Mouse (Mus musculus) c-Kit-positive CD71-negative TER-119-negative erythroid progenitor cells, embryonic 14.5 days (primary cell): ENCODE data around the gene Homer1.
A peak's percentile ranks its signal among the peaks of the same experiment; 100 is the strongest.

Experiments
- DNase-seq: peaks from one replicate; pipeline ENCODE4 v3.0.0-alpha.2; 2013; ENCODE audit warnings: low read depth

Gene Homer1

DNA sequence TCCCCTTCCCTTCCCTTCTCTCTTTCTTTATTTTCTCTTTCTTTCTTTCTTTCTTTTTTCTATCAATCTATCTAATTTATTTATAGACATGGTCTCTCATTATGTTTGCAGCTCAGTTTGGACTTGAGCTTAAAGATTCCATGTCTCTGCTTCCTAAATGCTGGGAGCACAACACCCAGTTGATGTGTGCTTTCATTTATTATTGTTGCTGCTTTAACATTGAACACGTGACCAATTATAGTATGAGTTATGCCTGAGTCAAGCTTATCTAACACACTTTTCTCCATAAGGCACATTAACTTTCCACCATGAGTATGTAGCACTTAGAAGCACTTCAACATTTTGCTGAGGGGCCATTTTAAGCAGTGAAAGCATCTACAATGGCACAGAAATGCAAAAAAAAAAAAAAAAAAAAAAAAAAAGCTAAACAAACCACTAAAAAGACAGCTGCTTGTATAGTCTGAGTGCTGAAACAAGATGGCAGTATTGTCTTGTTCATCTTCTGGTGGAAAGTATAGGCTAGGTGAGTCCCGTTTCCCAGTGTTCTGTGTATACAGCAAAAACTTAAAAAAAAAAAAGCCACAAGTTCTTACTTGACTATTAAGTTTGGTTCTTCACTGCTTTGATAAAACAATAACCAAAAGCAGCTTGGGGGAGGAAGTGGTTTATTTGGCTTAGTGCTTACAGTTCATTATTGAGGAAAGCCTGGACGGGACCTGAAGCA, 41.3 kb downstream of the Homer1 start:
- DNase-seq = no peak

DNA sequence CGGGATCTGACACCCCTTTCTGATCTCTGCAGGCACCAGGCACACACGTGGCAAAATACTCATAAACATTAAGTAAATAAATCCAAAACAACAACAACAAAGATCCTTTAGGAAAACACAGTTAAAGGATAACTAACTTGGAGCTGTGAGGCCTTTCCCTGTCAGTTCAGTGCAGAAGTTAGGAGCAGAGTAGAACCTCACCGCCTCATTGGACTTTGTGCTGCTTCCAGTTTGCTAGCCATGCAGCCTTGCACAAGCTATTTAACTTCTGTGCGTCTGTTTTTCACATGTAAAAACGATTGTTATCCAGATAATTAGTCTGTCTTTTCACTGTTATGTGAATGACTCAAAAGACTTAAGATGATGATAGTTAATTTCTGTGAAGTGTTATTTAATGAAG, 43.2 kb downstream of the Homer1 start:
- DNase-seq = no peak

DNA sequence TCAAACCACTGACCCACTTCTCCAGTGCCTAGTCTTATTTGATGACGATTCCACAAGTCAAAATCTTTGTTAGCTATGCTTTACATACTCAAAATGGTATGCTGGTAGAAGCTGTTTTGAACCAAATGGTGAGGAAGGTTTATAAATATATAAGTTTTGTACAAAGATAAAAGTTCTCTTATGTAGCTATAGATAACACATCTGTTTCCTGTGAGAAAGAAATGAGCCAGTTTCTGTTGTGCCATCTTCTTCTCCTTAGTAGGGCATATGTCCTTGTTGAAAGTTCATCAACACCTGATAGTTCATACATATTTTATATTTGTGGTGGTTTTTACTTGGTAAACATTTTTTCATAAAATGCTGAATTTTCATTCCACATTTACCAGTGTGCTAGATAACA, 45.0 kb downstream of the Homer1 start:
- no peak for DNase-seq

DNA sequence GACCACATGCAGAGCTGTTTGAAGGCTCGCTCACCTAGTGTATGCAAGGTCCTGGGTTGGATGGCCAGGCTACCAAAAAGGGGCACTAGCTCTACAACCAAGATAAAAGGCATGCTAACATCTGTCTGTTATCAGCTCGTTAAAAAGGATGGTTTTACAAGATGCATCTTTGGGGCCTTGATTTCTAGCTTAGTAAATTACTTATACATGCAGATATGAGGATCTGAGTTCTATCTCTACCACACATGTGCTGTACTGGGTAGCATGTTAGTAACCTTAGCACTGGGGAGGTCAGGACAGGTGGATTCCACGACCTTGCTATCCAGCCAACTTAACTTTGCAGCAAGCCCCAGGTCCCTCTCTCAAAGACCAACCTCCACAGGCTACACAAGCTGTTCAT, 46.4 kb downstream of the Homer1 start:
- DNase-seq = no peak

DNA sequence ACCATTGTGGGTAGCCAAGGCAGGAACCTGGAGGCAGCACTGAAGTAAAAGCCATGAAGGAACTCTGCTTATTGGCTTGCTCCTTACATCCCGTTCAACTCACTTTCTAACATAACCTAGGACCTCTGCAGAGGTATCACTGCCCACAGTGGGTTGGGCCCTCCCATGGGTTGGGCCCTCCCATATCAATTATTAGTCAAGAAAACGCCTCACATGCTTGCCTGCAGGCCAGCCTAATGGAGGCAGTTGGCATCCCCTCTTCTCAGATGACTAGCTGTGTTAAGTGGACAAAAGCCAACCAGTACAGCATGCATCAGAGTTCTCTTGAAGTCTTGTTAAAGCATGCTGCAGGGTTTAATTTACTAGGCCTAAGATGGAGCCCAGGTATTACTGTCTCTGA, 52.6 kb downstream of the Homer1 start:
- no peak for DNase-seq

DNA sequence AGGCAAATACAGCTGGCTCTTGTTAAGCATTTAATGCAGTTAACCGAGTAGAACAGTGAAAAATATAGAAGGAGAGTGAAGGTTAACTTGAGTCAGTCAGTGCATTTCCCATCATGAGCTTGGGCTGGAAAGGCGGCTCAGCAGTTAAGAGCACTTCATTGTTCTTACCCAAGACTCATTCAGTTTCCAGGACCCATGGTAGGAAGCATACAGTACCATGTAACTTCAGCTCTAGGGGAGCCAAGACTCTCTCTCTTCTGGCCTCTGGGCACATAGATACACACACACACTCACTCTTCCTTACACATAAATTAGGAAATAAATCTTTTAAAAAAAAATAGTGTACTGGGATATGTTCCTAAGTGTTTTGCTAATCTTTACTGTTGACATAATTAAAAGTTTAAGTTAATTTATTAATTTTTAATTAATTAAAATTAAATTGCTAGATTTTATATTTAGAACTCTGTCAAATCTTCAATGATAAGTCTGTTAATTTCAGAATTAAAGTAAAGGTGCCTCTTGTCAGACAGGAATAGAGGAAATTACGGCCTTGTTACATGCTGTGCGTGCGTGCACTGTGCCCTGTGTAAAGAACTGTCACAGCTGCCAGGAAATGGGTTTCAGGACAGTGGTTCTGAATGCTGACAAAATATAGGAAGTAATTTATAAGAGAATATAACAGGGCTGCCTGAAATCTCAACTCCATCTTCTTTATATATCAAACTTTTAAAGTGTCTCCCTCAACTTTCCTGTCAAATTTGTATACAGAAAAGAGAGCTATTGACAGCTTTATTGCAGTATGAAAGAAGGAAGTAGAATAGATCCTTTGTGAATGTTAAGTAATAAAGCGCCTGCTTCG, 55.2 kb downstream of the Homer1 start:
- DNase-seq = no peak

DNA sequence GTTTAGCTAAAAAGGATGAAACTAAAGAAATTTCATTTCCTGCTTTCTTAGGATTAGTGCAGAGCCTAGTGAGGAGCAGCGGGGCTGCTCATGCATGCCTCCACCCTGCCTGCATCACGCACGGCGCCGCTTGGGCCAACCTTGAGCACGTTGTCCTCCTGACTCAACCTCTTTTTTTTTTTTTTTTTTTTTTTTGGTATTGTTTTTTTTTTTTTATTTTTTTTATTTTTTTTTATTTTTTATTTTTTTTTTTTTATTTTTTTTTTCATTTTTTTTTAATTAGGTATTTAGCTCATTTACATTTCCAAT, 55.8 kb downstream of the Homer1 start:
- no peak for DNase-seq

DNA sequence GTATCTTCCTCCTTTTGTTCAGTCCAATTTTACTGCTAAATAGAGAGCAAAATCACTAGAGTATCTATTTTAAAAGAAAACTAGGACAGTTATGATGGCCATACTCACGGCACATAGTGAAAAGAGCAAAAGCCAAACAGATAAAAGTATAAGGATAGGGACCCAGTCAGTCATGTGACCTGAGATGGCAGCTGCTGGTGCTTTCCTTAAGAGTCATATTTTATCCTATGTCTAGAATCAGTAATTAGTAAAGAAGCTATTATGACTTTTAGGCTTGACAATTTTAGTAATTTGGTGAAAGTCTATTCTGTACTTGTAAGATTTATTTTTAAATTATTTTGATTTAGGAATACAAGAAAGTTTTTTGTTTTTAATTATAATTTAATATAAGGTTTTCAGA, 59.1 kb downstream of the Homer1 start:
- no peak for DNase-seq

DNA sequence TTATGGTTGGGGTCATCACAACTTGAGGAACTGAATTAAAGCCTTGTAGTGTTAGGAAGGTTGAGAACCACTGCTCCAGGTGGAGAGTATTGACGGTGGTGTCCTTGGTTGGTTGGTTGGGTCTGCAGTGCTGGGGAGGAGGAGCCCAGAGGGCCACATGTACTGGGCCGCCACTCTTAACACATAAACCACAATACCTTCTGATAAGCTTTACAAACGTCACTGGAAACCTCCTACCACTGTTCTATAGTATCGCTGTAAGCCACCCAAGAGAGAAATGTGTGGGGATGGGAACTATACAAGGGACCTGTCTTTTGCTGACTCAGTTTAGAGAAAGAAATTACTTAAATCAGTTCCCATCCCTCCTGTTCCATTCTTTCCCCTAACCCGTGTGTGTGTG, 68.1 kb downstream of the Homer1 start:
- DNase-seq = no peak

DNA sequence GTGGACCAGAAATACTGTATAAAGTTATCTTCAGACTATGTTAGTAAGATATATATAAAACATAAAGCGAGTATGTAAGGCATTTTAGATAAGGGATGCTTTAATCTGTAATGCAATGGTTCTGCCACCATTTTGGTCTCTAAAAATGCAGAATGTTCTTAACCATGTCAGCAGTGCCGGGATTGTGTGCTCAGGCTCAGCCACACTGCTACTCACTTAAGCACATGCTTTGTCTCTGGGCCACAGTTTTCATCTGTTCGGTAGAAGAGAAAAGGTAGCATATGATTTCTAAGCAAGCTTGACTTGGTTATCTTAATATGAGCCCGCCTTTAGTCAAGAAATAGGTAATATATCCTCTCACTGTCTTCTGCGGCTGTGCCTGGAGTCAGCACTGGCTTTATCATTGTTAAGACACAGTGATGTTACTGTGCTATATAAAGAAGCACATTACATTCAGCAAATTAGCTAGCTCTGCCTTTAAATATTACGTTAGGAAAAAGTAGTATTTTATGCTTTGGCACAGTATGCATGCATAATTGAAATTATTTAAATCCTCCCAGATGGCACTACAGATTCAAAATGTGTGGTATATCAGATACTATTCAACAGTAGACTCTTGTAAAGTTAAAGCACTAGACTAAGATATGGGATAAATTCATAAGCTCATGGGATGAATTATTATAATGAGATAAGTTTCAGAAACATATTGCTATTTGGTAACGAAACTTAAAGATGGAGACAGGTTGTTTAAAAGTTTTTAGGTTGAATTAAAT, 69.6 kb downstream of the Homer1 start:
- DNase-seq = no peak

DNA sequence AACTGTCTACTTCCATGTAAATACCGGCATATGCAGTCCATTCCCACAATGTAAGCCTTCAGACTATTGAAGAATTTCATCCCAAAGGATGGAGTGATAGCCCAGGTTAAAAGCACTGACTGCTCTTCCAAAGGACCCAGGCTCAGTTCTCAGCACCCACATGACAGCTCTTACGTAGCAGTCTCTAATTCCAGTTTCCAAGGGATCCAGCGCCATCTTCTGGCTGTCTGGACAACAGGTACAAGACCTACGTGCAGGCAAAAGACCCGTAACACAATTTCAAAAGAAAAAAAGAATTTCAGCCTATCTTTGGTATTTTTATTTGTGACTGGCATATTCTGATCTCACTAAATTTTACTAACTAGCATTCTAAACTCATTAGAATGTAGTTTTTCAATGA, 75.0 kb downstream of the Homer1 start:
- DNase-seq = no peak

DNA sequence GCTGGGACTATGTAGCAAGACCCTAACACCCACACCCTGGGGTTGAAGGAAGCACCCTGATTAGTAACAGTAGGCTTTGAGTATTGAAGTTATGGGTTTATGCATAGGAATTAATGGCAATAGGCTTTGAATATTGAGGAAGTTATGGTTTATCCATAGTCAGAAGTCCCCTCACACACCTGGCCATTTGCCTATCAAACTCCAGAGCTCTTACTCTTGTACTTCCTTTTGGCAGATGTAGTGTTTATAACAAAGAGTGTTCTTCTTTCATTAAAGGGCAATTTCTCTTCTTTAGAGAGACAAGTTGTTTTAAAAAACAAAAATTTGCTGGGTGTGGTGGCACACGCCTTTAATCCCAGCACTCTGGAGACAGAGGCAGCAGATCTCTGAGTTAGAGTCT, 79.1 kb downstream of the Homer1 start:
- DNase-seq = no peak

DNA sequence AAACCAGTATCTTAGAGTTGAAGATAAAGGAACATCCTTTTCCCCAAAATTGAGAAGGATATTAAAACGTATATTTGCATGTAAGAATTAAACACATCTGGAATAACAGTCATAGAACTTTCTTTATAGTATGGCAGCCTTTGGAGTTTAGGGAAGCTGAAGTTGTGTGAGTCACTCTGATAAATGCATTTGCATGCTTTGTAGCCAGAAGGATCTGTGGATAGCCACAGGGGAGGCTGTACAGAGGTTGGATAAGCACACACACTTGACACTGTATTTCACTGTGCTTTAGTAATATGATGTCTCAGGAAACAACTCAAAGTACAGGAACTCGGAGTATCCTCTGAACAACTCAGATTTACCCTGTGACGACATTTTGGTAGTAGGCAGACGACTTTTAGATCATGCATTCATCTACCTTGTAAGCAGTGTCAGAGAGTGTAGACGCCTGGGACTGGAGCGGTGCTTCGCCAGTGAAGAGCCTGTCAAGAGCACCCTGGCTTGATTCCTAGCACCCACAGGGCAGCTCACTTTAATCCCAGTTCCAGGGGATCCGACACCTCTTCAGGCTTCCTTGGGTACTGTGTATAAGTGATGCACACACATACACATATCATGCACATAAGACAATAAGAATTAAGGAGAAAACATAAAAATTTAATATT, 81.1 kb downstream of the Homer1 start:
- no peak for DNase-seq

DNA sequence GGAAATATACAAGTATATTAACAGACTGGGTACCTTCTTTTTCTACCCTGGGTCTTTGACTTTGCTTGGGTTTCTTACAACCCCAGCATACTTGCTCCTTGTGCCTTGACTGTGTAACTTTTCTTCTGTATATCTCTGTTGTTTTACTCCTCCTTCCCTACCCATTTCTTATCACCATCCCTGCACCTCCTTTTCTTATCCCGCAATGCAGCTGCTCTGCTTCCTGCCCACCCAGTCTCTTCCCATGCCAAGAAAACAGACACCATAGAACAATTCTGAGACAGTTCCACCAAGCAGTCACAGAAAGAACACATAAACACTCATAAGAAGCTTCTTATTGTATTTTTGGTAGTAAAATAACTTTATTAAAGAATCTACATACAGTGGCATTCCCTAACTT, 81.9 kb downstream of the Homer1 start:
- no peak for DNase-seq

DNA sequence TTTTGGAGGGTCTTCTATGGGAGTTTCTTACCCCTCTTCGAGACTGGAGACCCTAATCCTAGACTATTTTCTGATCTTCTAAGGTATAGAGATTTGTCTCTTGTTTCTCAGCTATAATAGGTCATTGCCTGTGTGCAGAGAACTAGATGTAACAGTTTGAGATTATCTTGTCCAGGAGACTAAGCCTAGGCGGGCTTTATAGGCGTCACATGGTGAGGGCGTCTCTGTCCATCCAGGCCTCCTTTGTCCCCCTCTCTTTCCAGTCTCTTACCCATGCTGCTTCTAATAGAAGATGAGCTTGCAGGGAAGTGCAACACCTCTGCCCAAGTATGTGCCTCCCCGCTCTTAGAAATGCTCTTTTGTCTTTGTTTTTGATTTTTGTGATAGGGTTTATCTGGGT, 83.7 kb downstream of the Homer1 start:
- no peak for DNase-seq

DNA sequence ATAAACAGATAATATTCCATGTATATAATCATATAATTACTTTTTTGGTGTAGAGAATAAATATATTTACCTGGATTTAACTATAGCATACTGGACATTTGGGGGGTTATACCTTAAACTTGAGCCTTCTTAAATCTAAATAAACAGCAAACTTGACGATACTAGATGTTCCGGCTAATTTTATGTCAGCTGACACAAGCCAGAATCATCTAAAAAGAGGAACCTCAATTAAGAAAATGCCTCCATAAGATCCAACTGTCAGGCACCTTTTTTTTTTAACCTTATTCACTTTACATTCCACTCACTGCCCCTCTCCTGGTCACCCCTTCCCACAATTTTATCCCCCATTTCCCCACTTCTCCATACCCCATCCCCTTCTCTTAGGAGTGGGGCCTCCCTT, 84.2 kb downstream of the Homer1 start:
- DNase-seq = no peak

DNA sequence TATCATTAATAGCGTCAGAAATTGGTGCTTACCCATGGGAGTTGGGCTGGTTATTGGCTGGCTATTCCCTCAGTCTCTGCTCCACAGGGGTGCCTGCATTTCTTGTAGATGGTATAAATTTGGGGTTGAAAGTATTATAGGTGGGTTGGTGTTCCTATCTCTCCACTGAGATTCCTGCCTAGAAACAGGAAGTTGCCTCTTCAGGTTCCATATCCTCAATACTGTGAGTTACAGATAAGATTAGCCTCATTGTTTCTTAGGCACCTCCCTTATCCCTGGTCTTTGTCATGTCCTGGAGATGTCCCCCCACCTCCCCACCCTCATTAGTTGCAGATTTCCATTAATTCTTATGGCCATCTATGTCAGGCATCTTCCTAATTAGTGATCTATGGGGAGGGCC, 85.0 kb downstream of the Homer1 start:
- DNase-seq = no peak

DNA sequence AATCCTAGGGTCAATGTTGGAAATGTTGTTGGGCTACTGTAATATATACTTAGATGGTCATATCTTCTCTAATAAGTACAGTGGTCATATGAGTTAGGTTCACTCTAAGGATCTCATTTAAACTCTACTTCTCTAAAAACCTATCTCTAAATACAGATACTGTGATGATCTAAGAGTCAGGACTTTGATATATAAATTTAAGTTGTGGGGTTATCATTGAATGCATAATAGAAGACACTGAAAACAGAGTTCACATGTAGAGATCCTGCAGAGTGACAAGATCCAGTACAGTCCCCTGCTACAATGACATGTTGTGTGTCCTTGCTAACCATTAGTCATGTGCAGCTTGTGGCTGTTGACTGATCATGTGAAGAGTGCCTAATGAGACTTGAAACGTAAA, 85.7 kb downstream of the Homer1 start:
- DNase-seq = no peak

DNA sequence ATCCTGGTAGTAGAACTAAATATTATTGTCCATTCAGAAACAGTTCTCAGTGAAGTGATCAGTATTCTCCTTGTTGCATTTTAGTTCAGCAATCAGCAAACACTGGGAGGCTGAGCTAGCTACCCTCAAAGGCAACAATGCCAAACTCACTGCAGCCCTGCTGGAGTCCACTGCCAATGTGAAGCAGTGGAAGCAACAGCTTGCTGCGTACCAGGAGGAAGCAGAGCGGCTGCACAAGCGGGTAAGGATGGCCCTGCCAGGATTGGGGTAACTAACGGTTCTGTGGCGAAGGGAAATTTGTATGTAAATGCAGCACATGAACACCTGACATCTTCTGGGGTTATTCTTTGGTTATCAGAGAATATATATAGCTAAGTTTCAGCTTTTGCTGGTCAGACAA, 88.0 kb downstream of the Homer1 start:
- no peak for DNase-seq

DNA sequence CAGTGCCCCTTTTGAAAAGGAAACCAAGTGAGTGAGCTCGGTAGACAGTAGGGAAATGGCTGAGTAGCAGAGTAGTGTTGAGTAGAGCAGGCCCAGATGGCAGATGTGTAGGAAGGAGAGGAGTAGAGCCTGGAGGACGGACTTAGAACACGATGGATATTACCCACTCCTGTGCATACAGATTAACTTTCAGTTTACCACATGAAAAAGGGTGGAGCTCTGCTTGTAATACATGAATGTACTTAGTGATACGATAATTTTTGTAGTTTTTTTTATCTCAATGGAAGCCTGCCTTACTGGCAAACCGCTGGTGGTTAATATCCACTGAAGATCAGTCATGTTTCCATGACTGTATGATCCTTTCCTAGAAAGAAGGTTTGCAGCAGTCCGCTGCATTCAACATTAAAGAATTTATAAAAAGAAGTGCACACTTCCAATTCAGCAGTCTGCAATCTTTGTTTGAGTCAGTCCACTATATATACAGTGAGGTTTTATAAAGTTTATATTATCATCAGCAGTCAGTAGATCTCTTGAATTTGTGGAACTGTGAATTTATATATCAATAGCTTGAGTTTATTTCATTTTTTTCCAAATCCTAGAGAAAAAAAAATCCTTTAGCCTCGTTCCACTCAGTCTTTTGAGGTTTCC, 89.3 kb downstream of the Homer1 start:
- peak; percentile 26 for DNase-seq

DNA sequence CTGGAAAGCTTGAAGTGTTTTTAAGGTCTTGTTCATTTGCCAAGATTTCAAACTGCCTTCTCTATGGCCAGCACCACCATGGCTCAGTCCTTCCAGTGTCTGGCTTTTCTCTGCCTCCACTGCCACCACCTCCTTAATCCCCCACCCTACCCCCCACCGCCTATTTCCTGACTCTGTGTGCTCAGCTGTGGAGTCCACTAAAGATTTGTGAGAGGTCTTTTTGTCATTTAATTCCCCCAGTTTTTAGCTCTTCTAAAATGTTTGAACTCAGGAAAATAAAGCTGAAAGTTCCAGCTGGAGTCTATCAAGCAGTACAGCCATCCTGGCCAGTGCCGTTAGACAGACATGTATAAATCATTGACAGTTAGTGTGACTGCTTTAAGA, 89.8 kb downstream of the Homer1 start:
- no peak for DNase-seq

DNA sequence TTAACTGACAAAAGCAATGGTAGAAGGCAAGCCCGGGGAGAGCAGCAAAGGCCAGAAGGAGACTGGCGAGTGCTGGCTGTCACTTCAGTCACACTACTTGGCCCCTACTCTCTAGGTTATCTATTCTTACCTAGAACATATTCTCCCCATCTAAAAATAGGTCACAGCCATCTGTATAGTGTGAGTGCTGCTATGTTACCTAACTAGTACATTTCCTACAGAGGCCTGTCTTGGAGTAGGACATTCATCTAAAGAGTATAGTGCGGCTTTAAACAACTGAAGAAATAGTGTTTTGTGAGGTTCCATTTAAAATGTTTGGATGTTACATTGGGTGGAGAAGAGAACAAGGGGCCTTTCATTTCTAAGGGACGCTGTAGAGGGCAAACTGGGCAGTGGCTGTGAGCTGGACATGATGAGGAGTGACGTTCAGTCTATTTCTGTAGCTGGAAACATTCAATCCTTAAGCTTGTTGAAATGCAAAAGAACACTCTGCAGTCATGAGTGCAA, 100.3 kb downstream of the Homer1 start:
- no peak for DNase-seq
